Mouse (Mus musculus) neural tube, embryonic 10.5 days (tissue): ENCODE measurements at regions not wholly inside any gene's neighbourhood (a gene's known extent, or its start where the extent isn't known, plus 50 kb on each side); places are given as distances from the start of the nearest gene placed in this dataset.
A peak's percentile ranks its signal among the peaks of the same experiment; 100 is the strongest.

Experiments
- DNase-seq: peaks from one replicate; pipeline ENCODE4 v3.0.0-alpha.2; 2017; ENCODE audit warnings: low spot score; ENCODE audit errors: extremely low spot score

DNA sequence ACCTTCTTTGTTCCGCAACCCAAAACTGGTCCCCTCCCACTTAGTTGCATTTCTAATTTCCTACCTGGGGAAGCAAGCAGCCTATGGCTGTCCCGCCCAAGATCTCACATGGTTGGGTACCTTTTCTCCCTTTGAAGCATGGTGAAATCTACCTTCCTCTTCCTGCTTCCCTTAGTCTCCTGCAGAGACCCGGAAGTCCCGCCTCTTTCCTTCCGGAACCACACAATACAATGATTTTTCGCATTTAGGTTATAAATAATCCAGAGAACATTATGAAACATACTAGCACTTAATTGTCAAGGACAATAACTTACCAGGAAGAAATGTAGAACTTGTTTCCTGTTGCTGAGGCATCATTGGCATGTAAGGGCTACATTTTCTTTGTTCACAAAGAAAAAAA lies 58.8 kb downstream of the 1700009N14Rik start:
- DNase-seq = no peak

DNA sequence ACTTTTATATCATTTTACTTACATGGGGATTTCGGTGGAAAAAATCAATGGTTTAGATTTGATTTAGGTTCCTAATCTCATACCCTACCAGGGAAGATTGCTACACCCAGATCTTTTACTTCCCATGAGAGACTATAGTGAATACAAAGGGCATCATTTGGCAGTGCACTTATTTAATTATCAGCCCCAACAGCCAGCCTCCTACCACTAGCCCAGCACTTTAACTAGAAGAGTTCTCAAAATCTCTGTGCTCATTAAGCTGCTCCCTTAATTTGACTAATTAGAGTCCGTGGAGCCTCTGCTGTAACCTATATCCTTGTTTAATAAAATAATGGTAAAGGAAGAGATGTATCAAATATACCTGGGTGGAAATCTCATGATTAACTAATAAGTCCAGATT lies 77.4 kb downstream of the 1700009N14Rik start:
- no peak for DNase-seq

DNA sequence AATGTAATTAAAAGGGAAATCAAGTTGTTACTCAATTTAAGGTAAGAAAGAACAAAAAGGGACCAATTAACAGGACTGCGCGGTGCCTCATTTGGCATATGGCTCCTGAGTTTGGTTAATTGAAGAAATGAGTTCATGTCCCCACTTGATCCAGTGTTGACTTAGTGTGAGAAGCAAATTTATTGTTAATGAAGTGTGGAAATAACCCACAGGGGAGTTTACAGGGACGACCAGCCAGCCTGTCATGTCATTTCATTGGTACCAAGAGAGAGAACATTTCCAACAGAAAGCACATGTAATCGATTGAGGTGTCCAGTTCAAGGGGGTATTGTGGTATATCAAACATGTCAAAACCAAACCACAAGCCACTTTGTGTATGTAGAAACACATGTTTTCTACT lies 78.6 kb downstream of the 1700009N14Rik start:
- DNase-seq = no peak

DNA sequence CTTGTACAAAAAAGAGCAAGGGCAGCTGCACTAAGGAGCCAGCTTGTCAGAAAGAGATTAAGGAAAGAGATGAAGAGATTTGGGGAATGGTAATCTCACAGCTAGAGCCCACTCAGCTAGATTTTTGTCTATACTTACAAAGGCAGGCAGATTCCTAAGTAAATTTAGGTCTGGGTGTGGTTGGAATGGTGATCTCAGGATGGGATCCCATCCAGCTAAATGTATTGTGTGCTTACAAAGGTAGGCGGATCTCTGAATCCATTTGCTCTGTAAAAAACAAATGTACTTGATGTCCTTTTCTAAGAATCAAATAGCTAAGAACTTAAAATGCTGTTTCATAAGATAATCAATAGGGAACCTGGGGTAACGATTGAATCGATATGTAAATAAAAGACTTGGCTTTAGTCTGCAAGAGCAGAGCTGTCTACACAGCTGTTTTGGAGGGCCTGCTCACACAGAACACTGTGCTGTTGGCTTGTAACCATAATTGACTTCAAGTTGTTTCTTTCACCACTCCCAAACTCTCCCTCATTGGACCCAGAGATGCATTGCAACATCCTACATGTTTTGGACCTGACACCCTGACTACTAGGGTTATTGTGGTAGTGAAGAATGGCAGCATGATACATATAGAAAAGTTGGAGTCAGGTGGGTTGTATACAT lies 106.1 kb downstream of the 1700009N14Rik start:
- DNase-seq = no peak

DNA sequence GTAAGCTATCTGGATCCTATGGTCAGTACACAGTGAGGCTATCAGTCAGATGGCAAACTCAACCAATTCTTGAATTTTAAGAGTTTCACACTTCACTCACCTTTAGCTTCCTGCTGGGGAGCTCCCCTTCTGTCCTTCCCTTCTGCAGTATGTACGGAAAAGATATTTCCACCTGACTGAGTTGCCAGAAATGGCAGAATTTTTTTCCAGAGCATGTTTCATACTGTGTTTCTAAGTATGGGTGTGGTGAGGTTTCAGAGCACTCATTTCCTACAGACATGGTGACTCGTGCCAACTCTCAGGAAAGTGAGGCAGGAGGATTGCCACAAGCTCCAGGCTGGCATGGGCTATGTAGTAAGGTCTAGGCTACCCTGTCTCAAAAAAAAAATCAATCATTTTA lies 147.3 kb downstream of the 1700009N14Rik start:
- no peak for DNase-seq

DNA sequence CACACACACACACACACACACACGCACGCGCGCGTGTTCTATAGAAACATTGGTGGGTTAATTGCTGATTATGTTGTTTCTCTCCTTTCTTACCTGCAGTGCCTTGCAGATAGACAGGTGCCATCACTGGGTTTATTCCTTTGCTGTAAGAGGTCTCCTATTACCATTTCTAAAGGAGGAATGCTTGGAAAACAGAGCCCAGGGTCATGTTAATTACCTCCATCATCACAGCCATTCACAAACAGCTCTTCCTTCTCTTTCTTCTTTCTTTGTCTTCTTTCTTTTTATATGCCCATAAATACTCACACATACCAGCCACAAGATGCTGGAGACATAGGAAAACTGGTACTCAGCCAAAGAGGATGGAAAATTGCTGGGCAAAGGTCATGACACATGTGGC lies 155.0 kb downstream of the 1700009N14Rik start:
- no peak for DNase-seq

DNA sequence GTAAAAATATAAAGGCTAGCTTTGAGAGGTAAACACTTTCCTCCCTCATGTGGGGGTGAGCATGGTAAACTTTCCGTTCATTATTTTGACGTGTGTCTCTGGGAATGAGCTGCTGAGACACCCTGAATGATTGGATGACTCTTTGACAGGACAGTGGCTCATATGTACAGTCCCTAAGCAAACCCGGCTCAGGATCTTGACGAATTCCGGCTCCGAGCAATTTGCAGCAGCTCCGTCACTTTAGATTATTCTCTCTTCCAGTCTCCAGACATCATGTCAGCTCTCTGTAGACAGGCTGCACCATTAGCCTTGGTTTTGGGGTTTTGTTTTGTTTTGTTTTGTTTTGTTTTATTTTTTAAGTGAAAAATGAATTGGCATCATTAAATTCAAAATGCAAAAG lies 194.0 kb downstream of the 1700009N14Rik start:
- DNase-seq = no peak

DNA sequence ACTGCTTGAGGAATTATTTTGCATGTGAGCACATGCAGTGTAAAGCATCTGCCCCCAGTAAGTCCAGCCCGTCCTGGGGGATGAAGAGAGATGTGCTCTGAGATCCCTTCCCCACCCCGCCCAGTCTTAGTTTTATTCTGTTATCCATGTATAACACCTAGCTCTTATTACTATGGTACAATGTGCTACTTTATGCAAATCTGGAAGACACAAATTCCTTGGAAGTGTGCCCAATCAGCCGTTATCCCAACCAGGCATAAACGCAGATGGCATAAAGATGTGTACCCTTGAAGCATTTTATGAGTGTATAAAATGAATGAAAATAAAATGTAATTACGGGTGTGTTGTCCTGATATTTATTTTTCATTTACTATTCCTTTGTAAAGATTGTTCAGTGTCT lies 194.8 kb downstream of the 1700009N14Rik start:
- DNase-seq = no peak

DNA sequence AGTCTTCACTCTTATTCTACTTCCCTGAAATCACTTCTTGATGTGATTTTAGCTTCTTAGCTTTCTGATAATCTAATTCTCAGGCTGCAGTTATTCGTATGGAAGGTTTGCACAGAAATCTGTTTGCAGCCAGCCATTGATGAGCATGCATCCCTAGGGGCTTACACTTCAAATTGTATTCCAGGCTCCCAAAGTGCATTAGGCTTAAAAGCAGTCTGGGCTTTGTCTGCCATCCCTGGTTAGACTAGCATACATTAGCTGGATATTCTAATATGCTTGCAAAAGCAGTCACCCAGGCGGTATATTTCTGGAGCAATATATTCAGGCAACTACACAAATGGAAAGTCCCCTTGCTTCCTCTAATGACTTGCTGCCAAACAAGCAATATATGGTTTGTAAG lies 210.4 kb downstream of the 1700009N14Rik start:
- DNase-seq = no peak

DNA sequence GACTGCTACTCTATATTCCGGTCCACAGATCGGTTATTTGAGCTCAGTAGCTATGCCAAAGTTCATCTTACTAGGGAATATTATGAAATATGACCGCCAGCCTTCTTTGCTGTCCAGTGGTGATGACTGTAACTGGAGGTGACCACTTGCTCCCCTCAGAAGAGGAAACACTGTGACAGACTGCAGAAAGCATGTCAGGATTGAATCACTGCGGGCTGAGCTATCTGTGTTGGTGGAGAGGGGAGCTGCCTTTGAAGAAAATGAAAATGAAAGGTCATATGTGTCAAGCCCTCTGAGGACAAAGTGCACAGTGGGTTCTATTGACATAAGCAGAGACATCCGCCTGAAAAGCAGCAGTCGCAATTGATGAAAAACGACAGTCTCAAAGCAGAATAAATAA lies 222.5 kb downstream of the 1700009N14Rik start:
- no peak for DNase-seq

DNA sequence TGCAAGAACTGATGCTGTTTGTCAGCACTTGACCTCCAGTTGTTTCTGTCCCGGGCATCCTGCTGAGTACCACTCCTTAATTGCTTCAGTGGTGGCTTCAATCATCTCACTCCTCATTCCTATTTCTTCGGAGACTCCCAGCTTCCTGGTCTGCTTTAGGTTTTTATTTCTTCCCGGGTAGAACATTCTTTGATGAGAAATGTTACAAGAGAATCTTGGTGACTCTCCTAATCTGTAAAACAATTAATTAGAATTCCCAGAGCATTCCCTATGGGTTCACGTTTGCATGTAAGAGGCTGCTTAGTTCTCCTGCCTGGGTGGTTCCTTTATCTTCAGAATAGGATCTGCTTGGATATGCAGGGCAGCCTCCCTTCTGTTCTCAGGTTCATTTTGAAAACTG lies 245.1 kb downstream of the 1700009N14Rik start:
- DNase-seq = no peak

DNA sequence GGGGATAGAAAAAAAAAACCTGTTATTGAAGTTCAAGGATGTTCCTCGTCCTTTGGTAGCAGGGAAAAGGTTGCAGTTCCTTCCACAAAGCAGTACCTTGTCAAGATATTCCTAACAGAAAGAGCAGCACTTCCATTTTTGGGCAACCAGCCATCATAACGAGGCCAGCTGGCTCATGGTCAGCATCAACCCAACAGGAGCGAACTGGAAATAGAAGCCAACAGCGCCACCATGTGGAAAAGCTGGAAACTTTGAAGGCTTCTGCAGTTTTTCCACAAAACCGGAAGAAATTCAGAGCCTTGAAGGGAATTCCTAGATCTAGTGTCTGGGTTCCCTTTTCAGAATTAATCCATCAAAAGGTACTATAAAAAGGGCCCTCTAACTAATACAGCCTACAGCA lies 247.5 kb downstream of the 1700009N14Rik start:
- peak; percentile 36 for DNase-seq

DNA sequence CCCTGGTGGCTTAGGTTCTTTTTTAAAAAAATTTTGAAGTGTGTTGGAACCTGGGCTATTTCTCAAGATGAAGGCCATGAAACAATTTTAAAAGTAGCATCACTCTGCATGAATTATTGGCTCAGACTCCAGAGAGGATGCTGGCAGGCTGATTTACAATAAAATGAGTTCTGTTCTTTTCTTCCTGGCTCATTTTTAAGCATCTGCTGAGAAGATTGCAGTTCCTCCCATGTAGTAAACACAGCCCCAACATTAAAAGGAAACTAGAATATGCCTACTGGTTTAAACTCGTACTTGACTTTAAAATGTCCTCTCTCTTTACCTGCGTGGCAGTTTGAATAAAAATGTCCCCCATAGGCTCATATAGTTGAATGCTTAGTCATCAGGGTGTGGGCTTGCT lies 249.3 kb downstream of the 1700009N14Rik start:
- no peak for DNase-seq

DNA sequence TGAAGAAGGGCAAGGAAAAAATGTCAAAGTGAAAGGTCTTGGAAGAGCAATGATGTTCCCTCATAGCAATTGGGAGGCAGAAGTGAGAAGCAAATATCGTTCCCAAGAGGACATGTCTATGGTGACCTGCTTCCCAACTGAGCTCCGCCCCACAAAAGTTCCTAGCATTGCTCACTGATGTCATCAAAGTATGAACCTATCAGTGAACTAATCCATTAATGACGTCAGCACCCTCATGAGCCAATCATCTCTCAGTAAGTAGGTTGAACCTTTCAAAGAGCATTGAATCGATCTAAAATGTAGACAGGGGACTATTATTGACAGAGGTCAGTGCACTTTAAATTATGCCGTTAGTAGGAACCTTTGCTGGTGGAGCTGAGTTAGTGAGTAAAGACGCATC lies 267.4 kb downstream of the 1700009N14Rik start:
- no peak for DNase-seq

DNA sequence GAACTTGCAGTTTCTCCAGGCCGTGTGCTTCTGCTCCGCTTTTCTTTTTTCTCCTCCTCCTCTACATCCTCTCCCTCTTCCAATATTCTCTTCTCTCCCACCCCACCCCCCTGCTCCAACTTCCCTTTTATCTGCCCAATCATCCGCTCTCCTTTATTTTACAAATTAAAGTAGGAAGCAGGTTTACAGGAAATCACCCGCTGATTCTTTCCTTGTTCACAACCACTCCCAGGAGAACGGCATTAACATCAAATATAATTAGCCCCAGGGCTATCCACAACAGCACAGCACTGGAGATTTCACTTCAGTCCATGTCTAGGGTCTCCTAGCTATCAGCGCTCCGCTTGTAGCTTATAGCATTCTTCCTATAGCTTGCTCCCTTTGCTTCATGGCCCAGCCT lies 268.6 kb downstream of the 1700009N14Rik start:
- no peak for DNase-seq

DNA sequence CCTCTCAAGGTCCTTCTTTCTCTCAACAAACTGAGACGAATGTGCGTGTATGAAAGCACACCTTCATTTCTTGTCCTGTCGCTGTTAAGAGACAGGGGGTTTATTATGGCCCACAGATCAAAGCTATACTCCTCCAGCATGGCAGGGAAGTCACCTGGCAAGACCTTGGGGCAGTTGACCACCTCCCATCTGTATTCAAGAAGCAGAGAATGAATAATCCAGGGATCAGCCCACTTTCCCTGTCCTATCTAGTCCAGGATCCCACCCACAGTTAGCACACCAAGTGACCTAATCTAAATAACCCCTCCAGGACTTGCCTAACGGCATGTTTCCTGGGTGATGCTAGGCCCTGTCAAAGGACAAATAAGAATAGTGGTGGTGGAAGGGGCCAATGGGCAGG lies 269.9 kb downstream of the 1700009N14Rik start:
- DNase-seq = no peak

DNA sequence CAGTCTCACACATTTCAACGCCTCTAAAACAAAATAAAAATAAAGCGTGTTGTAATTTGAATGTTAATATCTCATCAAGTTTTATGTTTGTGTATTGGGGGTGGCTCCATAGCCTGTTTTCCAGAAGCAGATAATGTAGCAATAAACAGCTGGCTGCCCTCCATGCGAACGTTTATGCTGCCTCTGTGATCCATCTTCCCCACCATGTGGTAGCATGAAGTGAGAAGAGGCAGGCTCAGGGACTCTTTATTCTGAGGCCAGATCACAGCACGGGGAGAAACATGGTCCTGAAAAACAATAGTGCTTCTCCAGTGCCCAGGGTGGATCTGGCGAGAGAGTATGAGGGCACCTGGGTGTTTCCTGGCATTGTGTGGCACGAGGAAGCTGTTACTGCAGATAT lies 271.4 kb downstream of the 1700009N14Rik start:
- DNase-seq = no peak

DNA sequence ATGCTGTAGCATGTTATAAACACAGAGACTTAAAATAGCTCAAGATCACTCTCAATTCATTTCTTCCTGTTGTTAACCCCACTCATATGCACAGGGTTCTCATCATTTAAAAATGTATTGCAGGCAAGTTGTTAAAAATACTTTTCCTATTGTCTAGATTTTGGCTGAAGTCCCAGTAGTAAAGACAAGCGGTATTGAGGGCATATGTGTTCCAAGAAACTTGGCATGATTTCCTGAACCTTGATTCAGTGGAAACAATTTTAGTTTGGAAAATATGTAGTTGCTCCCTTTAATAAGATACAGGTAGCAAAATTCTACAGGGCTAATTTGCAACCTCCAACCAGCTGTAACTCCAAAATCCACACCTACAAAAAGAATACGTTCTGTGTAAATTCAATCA lies 315.5 kb downstream of the 1700009N14Rik start:
- DNase-seq = no peak

DNA sequence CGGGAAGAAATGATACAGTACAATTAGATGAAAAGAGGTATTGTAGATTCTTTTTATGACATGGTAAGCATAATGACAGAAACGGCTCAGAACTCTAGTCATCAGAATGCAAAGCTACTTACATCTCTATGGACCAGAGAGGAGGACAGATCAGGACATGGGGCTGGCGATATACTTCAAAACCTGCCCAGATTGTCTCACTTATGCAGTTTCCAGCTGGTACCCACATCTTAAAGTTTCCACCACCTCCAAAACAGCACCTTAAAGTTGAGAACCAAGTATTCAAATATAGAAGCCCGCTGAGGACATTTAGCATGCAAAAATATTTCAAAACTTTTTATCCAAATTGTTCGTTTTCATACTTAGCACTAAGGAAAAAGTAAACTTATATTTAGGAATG lies 341.0 kb downstream of the 1700009N14Rik start:
- no peak for DNase-seq

DNA sequence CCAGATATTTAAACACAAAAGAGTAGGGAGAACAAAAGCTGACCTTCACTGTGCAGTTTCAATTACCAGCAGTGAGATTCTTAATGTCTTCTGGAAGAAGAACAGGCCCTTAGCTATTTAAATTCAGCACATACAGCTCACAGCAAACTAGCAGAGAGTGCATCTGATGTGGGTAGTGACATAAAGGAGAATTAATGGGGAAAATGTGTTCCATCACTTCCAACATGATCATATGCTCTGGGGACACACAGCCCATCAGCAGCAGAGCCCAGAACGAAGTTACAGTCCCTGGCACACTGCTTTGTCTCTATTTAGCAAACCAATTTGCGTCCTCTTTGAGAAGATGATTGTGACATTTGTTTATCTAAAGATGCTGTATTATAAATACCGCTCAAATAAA lies 332.9 kb upstream of the Aco1 start:
- DNase-seq = no peak

DNA sequence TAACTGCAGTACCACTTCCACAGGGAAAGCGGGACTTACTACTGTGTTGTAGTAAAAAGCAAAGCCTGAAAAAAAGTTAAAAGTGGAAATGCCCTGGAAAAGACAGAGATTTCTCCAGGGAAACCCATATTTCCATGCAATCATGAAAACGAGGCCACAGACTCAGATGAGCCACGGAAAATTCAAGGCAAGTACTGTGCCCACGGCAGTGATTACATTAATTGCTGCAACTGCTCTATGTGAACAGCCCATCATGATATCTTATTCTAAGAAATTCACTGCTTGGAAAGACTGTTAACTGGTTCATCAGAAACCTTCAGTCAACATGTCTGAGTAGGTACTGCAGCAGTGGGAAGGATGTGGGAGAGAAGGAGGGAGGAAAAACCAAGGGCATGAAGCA lies 330.1 kb upstream of the Aco1 start:
- no peak for DNase-seq

DNA sequence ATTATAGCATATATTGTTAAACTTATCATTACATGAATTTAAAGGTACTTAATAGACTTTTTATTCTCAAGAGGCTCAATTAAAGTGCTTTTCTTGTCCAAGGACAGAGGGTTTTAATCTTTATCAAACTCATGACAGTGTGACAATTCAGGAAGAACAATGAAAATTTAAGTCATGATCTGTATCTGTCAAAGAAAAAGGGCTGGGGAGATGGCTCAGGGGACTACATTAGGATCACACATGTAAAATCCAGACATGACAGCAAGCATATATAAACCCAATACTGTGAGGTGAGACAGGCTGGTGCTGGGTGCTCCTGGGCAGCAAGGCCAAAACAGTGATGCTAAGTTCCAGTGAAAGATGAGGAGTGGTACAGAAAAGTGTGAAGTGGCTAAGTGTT lies 327.3 kb upstream of the Aco1 start:
- no peak for DNase-seq

DNA sequence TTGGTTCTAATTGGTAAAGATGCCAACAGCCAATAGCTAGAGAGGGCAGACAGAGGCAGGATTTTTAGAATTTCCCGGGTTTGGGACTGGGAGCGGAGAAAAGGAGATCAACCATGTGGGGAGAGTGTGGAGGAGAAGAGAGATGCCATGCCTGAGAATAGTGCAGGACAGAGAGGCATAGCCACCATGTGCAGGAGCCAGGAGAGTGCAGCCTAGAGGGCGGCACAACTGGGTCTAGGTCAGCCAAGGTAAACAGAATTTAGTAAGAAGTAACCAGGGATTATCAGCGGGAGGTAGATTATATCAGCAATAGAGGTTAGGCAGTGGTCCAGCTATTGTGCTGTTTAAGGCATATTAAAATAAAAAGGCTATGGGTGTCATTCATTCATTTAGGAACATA lies 325.2 kb upstream of the Aco1 start:
- no peak for DNase-seq

DNA sequence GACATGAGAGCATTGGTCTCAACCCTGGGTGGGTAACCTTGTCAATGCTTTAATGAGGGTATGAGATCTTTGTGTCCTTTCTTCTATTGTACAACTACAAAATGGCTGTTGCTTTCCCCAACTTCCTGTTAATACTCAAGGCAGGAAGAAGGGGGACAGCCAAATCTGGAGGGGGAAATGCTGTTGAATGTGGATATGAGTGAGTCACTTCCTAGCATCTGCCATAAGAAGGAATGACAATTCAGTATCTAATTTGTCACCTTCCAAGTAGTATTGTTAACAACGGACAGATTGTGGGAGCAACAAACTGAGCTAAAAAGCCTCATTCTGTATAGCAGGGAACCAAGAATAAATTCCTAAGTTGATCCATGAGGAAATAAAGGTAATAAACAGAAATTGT lies 309.2 kb upstream of the Aco1 start:
- no peak for DNase-seq
